In genomic region chr2:141715061-141715460, GRCm38 (mm10) we compare ENCODE assay signal across 23 mouse cellular contexts.
DNase-seq lines count a peak whose midpoint lies in the region; ATAC-seq and TF ChIP-seq lines count a peak whose summit lies in the region.
"Had no signal": no experiment of that assay in that cellular context is flagged by ENCODE, and none has a peak within 500 bp of the region (broad histone marks: within the 10 kb centered on the region; RNA-seq: fewer than 3 reads in every experiment).

No protein-coding gene starts in this region.

- no peaks in the 10 kb centered on the region for H3K9me3 ChIP-seq in limb, embryonic 13.5 days
- H3K9me3 ChIP-seq in limb, embryonic 10.5 days (replicated peaks), result no peaks in the 10 kb centered on the region
- H3K9me3 ChIP-seq in lung, embryonic 15.5 days, result no peaks in the 10 kb centered on the region
- H3K9me3 ChIP-seq in lung, postnatal 0 days (ENCODE audit: low read length), result no peaks in the 10 kb centered on the region
- H3K9me3 ChIP-seq: embryonic facial prominence, embryonic 10.5 days; embryonic facial prominence, embryonic 12.5 days; forebrain, embryonic 13.5 days; forebrain, embryonic 15.5 days had no signal

- H3K9ac ChIP-seq in limb, embryonic 13.5 days, result no peak overlapping the region
- H3K9ac ChIP-seq in lung, embryonic 15.5 days, result no peak overlapping the region
- H3K9ac ChIP-seq in lung, postnatal 0 days (replicated peaks; ENCODE audit: low read depth), result no peak overlapping the region
- H3K9ac ChIP-seq: embryonic facial prominence, embryonic 12.5 days; forebrain, embryonic 13.5 days; forebrain, embryonic 15.5 days had no signal

- no peak for TF ChIP-seq EP300 in lung, postnatal 0 days (IDR thresholded peaks at IDR 0.05)

- ATAC-seq in limb, embryonic 13.5 days (ENCODE audit: low FRiP score, low read depth), result 0 out of 2 replicates have a peak, but pooled peaks have one; percentile 19
- peak; percentile 71; the same call in 1 of the 2 replicates for ATAC-seq in lung, embryonic 15.5 days (ENCODE audit: borderline replicate concordance, extremely low read depth, low FRiP score, low TSS enrichment)
- ATAC-seq in lung, postnatal 0 days, result no peak
- ATAC-seq: CD4-positive, CD25-positive, alpha-beta regulatory T cell, adult 4 months; forebrain, embryonic 13.5 days; forebrain, embryonic 15.5 days had no signal

- no peaks in the 10 kb centered on the region for H3K36me3 ChIP-seq in limb, embryonic 13.5 days
- no peaks in the 10 kb centered on the region for H3K36me3 ChIP-seq in limb, embryonic 10.5 days
- no peaks in the 10 kb centered on the region for H3K36me3 ChIP-seq in lung, embryonic 15.5 days
- no peaks in the 10 kb centered on the region for H3K36me3 ChIP-seq in lung, postnatal 0 days (ENCODE audit: insufficient read depth, low read length)
- H3K36me3 ChIP-seq: embryonic facial prominence, embryonic 10.5 days; embryonic facial prominence, embryonic 12.5 days; forebrain, embryonic 15.5 days; G1E had no signal

- H3K27ac ChIP-seq in limb, embryonic 13.5 days, result no peak overlapping the region
- no peak overlapping the region for H3K27ac ChIP-seq in limb, embryonic 10.5 days
- no peak overlapping the region for H3K27ac ChIP-seq in lung, embryonic 15.5 days
- no peak overlapping the region for H3K27ac ChIP-seq in lung, postnatal 0 days (ENCODE audit: low read length)
- H3K27ac ChIP-seq: embryonic facial prominence, embryonic 10.5 days; embryonic facial prominence, embryonic 12.5 days; forebrain, embryonic 13.5 days; forebrain, embryonic 15.5 days had no signal

- H3K4me1 ChIP-seq in limb, embryonic 13.5 days, result no peaks in the 10 kb centered on the region
- no peaks in the 10 kb centered on the region for H3K4me1 ChIP-seq in limb, embryonic 10.5 days
- H3K4me1 ChIP-seq in lung, embryonic 15.5 days, result no peaks in the 10 kb centered on the region
- no peaks in the 10 kb centered on the region for H3K4me1 ChIP-seq in lung, postnatal 0 days (ENCODE audit: insufficient read depth, low read depth, low read length)
- H3K4me1 ChIP-seq: embryonic facial prominence, embryonic 10.5 days; embryonic facial prominence, embryonic 12.5 days had no signal

- H3K27me3 ChIP-seq in limb, embryonic 13.5 days, result no peaks in the 10 kb centered on the region
- no peaks in the 10 kb centered on the region for H3K27me3 ChIP-seq in limb, embryonic 10.5 days (ENCODE audit: low read depth, poor library complexity, severe bottlenecking)
- no peaks in the 10 kb centered on the region for H3K27me3 ChIP-seq in lung, embryonic 15.5 days
- H3K27me3 ChIP-seq in lung, postnatal 0 days (replicated peaks; ENCODE audit: insufficient read depth, low read length), result no peaks in the 10 kb centered on the region
- H3K27me3 ChIP-seq: CH12.LX; embryonic facial prominence, embryonic 12.5 days; forebrain, embryonic 13.5 days; forebrain, embryonic 15.5 days had no signal

- no peak for TF ChIP-seq CTCF in lung, postnatal 0 days (IDR thresholded peaks at IDR 0.05)

- H3K4me3 ChIP-seq in limb, embryonic 13.5 days, result no peak overlapping the region
- H3K4me3 ChIP-seq in limb, embryonic 10.5 days, result no peak overlapping the region
- H3K4me3 ChIP-seq in lung, embryonic 15.5 days, result no peak overlapping the region
- no peak overlapping the region for H3K4me3 ChIP-seq in lung, postnatal 0 days (ENCODE audit: low read depth, low read length)
- H3K4me3 ChIP-seq: embryonic facial prominence, embryonic 10.5 days; embryonic facial prominence, embryonic 12.5 days; forebrain, embryonic 13.5 days; forebrain, embryonic 15.5 days had no signal

- WGBS in limb, embryonic 13.5 days, result 50% methylated on average over 3 of the region's 3 CpGs
- WGBS in limb, embryonic 10.5 days, result 86% methylated on average over 3 of the region's 3 CpGs
- 55% methylated on average over 3 of the region's 3 CpGs for WGBS in lung, embryonic 15.5 days
- WGBS in lung, postnatal 0 days, result 52% methylated on average over 3 of the region's 3 CpGs

- DNase-seq in limb, embryonic 10.5 days (ENCODE audit: low spot score), result no peak
- no peak for DNase-seq in lung, postnatal 14 days
- peak; percentile 11 for DNase-seq in lung, postnatal 0 days (ENCODE audit: low spot score)
- DNase-seq in lung, postnatal 36 days, result no peak
- DNase-seq in adrenal gland, adult 18-20 months (ENCODE audit: low spot score in 2 of 2), result no peak
- DNase-seq: adrenal gland, adult 8-10 months; adrenal gland, postnatal 14 days; adrenal gland, postnatal 36 days; B cell, adult 2 months; cerebellum, adult 11-12 months; cerebellum, adult 2 months; cerebellum, adult 9-10 months; cerebellum, postnatal 10 days; cerebellum, postnatal 25 days had no signal

- H3K4me2 ChIP-seq in limb, embryonic 13.5 days (replicated peaks), result no peak overlapping the region
- no peak overlapping the region for H3K4me2 ChIP-seq in lung, embryonic 15.5 days
- no peak overlapping the region for H3K4me2 ChIP-seq in lung, postnatal 0 days (replicated peaks; ENCODE audit: low read depth, low read length)
- H3K4me2 ChIP-seq: embryonic facial prominence, embryonic 12.5 days; forebrain, embryonic 13.5 days; forebrain, embryonic 15.5 days had no signal
